Mouse (Mus musculus) ES-E14 (cell line): ENCODE measurements around the gene Steap3. TPM values are rescaled to one million over a fixed set of nuclear protein-coding genes. Genes with fewer than 3 reads are reported as not detected.
A peak's percentile ranks its signal among the peaks of the same experiment; 100 is the strongest.

Source experiments
- DNase-seq: peaks from one replicate; pipeline ENCODE4 v3.0.0-alpha.2; 2013; ENCODE audit warnings: low read depth, low spot score
- H3K27ac ChIP-seq: 2 replicates; pipeline ENCODE4 v1.5.1; 2012; ENCODE audit warnings: low read depth, mild to moderate bottlenecking, low read length, moderate library complexity, mixed read lengths; ENCODE audit not compliant: poor library complexity, insufficient read depth, severe bottlenecking
- H3K36me3 ChIP-seq: 2 replicates; pipeline ENCODE4 v1.6.1; 2012; ENCODE audit warnings: mild to moderate bottlenecking, low read length, moderate library complexity, mixed read lengths; ENCODE audit not compliant: control insufficient read depth, poor library complexity, insufficient read depth, severe bottlenecking
- H3K4me1 ChIP-seq, 2 experiments: fragments of 150-350 bp in 1 of 2; sonication (generic) in 1 of 2; 2 replicates each; pipeline ENCODE4 v1.6.1; 2012; ENCODE audit warnings: low read length in 2 of 2, mild to moderate bottlenecking in 1 of 2, mixed read lengths in 1 of 2; ENCODE audit not compliant: control insufficient read depth in 2 of 2, insufficient read depth in 2 of 2, poor library complexity in 1 of 2
- H3K4me3 ChIP-seq, 2 experiments: fragments of 150-350 bp in 1 of 2; sonication (generic) in 1 of 2; 2 replicates each; pipeline ENCODE4 v1.5.1; 2012; ENCODE audit warnings: low read length in 2 of 2, low read depth in 1 of 2, mild to moderate bottlenecking in 1 of 2, mixed read lengths in 1 of 2; ENCODE audit not compliant: insufficient read depth in 1 of 2, poor library complexity in 1 of 2, severe bottlenecking in 1 of 2
- H3K9ac ChIP-seq: 2 replicates; pipeline ENCODE4 v1.6.1; 2012; ENCODE audit warnings: low read depth, mild to moderate bottlenecking, low read length, mixed read lengths; ENCODE audit not compliant: poor library complexity, insufficient read depth, severe bottlenecking
- H3K9me3 ChIP-seq: fragments of 150-350 bp; sonication (generic); 2 replicates; pipeline ENCODE4 v1.6.1; 2012; ENCODE audit warnings: low read depth, mild to moderate bottlenecking, low read length; ENCODE audit not compliant: control insufficient read depth, insufficient read depth
- CHD2 ChIP-seq: IDR thresholded peaks from 2 replicates; pipeline ENCODE4 v1.6.1; 2014; ENCODE audit warnings: mild to moderate bottlenecking, low read depth, low read length, inconsistent platforms
- HCFC1 ChIP-seq: IDR thresholded peaks from 2 replicates; pipeline ENCODE4 v1.6.1; 2012; ENCODE audit warnings: low read length, inconsistent platforms, borderline replicate concordance; ENCODE audit not compliant: insufficient read depth
- MAFK ChIP-seq: IDR thresholded peaks from 2 replicates; pipeline ENCODE4 v1.6.1; 2014; ENCODE audit warnings: mild to moderate bottlenecking, low read depth, low read length, inconsistent platforms; ENCODE audit not compliant: insufficient read depth
- ZC3H11A ChIP-seq: IDR thresholded peaks from 2 replicates; pipeline ENCODE4 v1.6.1; 2012; ENCODE audit warnings: low read depth, mild to moderate bottlenecking, inconsistent platforms, low read length, borderline replicate concordance
- ZNF384 ChIP-seq: IDR thresholded peaks from 2 replicates; pipeline ENCODE4 v1.6.1; 2012; ENCODE audit warnings: low read depth, low read length, inconsistent platforms
- in situ Hi-C, 2 experiments: fragments of 600-800 bp; cut with MboI; formaldehyde crosslinking; loops; one replicate each; pipeline ENCODE4 v1.15.1; 2025; ENCODE audit warnings: low sequenced_read_pairs in 2 of 2, inconsistent platforms in 1 of 2; ENCODE audit not compliant: unreplicated experiment in 2 of 2
- total RNA-seq: library from RNA; depleted of rRNA; stranded (reverse); fragments of 300-350 nt; gene quantifications from 2 replicates; pipeline ENCODE4 v1.2.3, GENCODE M21; 2012

The Steap3 gene
- total RNA-seq, 1 experiment: 75.9 TPM

- Histone ChIP-seq H3K9me3 (no peaks in the 10 kb centered on the region), H3K36me3 (no peaks in the 10 kb centered on the region), H3K27ac (no peak overlapping the region), H3K9ac (no peak overlapping the region), H3K4me1 (peaks cover 0 to 2% of the 10 kb centered on the region in 2 experiments; a peak in 1 of 4 replicates), H3K4me3 (no peak overlapping the region)
- in situ Hi-C loops: no loop called here
- DNase-seq: no peak
- TF ChIP-seq MAFK (no peak), ZNF384 (no peak), CHD2 (no peak), HCFC1 (no peak), ZC3H11A (no peak)
Measured at GRCm38 (mm10) chr1:120202542-120202941, 70.0 kb downstream of the Steap3 start.

GRCm38 (mm10) chr1:120198942-120199341 lies 73.6 kb downstream of the Steap3 start:
- Histone ChIP-seq H3K9ac (no peak overlapping the region), H3K27ac (no peak overlapping the region), H3K4me1 (no peaks in the 10 kb centered on the region), H3K9me3 (no peaks in the 10 kb centered on the region), H3K4me3 (no peak overlapping the region), H3K36me3 (no peaks in the 10 kb centered on the region)
- no peak for TF ChIP-seq ZC3H11A
- TF ChIP-seq ZNF384: no peak
- TF ChIP-seq MAFK: no peak
- no peak for TF ChIP-seq HCFC1
- TF ChIP-seq CHD2: no peak
- in situ Hi-C loops: loop anchor here in 1 of 2 experiments (25.0 kb wide), 1 partner anchor 338 kb away; no protein-coding TSS in a partner anchor
- no peak for DNase-seq

GRCm38 (mm10) chr1:120198151-120198550 lies 74.4 kb downstream of the Steap3 start:
- in situ Hi-C loops: loop anchor here in 1 of 2 experiments (25.0 kb wide), 1 partner anchor 339 kb away; no protein-coding TSS in a partner anchor
- Histone ChIP-seq H3K9me3 (no peaks in the 10 kb centered on the region), H3K4me3 (no peak overlapping the region), H3K27ac (no peak overlapping the region), H3K9ac (no peak overlapping the region), H3K36me3 (no peaks in the 10 kb centered on the region), H3K4me1 (no peaks in the 10 kb centered on the region)
- TF ChIP-seq ZC3H11A: no peak
- no peak for TF ChIP-seq CHD2
- no peak for TF ChIP-seq HCFC1
- TF ChIP-seq ZNF384: no peak
- DNase-seq: no peak

- DNase-seq: peak; percentile 58
- Histone ChIP-seq H3K9ac (no peak overlapping the region), H3K27ac (no peak overlapping the region), H3K36me3 (no peaks in the 10 kb centered on the region), H3K4me3 (no peak overlapping the region), H3K4me1 (no peaks in the 10 kb centered on the region), H3K9me3 (no peaks in the 10 kb centered on the region)
- in situ Hi-C loops: loop anchor here in 1 of 2 experiments (25.0 kb wide), 1 partner anchor 340 kb away; no protein-coding TSS in a partner anchor
- TF ChIP-seq ZC3H11A (peak; percentile 88), CHD2 (no peak), MAFK (no peak)
Measured at GRCm38 (mm10) chr1:120197189-120197588, 75.3 kb downstream of the Steap3 start.

- no peak overlapping the region for H3K4me3 ChIP-seq
- H3K9ac ChIP-seq: no peak overlapping the region
- no peaks in the 10 kb centered on the region for H3K9me3 ChIP-seq
- no peak overlapping the region for H3K27ac ChIP-seq
- in situ Hi-C loops: loop anchor here in 1 of 2 experiments (25.0 kb wide), 1 partner anchor 341 kb away; no protein-coding TSS in a partner anchor
- no peak for DNase-seq
- TF ChIP-seq MAFK: no peak
- TF ChIP-seq ZNF384: no peak
- no peak for TF ChIP-seq CHD2
- no peak for TF ChIP-seq ZC3H11A
- no peak for TF ChIP-seq HCFC1
- no peaks in the 10 kb centered on the region for H3K36me3 ChIP-seq
- no peaks in the 10 kb centered on the region for H3K4me1 ChIP-seq
Measured at GRCm38 (mm10) chr1:120196724-120197123, 75.8 kb downstream of the Steap3 start.
